11 mouse cellular contexts compared by ENCODE assay signal in genomic region chr6:131383713-131384330, GRCm38 (mm10). TPM values are rescaled to one million over a fixed set of nuclear protein-coding genes. Genes with fewer than 3 reads are reported as not detected.
DNase-seq lines count a peak whose midpoint lies in the region; ATAC-seq and TF ChIP-seq lines count a peak whose summit lies in the region.
"Had no signal": no experiment of that assay in that cellular context is flagged by ENCODE, and none has a peak within 500 bp of the region (broad histone marks: within the 10 kb centered on the region; RNA-seq: fewer than 3 reads in every experiment).

No protein-coding gene starts in this region.

- H3K27me3 ChIP-seq in limb, embryonic 14.5 days (ENCODE audit: control insufficient read depth, insufficient read depth, low read length) = no peaks in the 10 kb centered on the region

- no peaks in the 10 kb centered on the region for H3K9me3 ChIP-seq in limb, embryonic 14.5 days (ENCODE audit: control insufficient read depth, low read length)

- TF ChIP-seq POLR2A in limb, embryonic 14.5 days (IDR thresholded peaks at IDR 0.05; ENCODE audit: borderline replicate concordance, extremely low read depth, insufficient read depth, insufficient read length) = no peak

- H3K4me2 ChIP-seq in limb, embryonic 14.5 days (replicated peaks; ENCODE audit: low read depth, low read length, severe bottlenecking) = no peak overlapping the region

- peak; percentile 14; the same call in 1 of the 2 replicates for ATAC-seq in limb, embryonic 14.5 days (ENCODE audit: low FRiP score, low read depth)

- no peak overlapping the region for H3K27ac ChIP-seq in limb, embryonic 14.5 days (replicated peaks; ENCODE audit: low read depth, low read length)

- H3K4me1 ChIP-seq in limb, embryonic 14.5 days (ENCODE audit: control insufficient read depth, insufficient read depth, low read length) = peaks cover 20% of the 10 kb centered on the region

- WGBS in limb, embryonic 14.5 days = 37% methylated on average over 6 of the region's 6 CpGs

- intact Hi-C loops in heart, postnatal 14 days (cut with DNase I) = no loop called here

- no peak overlapping the region for H3K4me3 ChIP-seq in limb, embryonic 14.5 days (replicated peaks; ENCODE audit: low read length)

- peak; percentile 76 for DNase-seq in heart, adult 11 months
- DNase-seq in heart, postnatal 14 days = no peak
- DNase-seq in lung, postnatal 36 days = peak; percentile 22
- no peak for DNase-seq in lung, postnatal 4 days
- no peak for DNase-seq in limb, embryonic 14.5 days (ENCODE audit: low spot score)
- no peak for DNase-seq in spleen, postnatal 14 days (ENCODE audit: low spot score in 2 of 2)
- no peak for DNase-seq in embryo, embryonic 10 days (ENCODE audit: low spot score)
- DNase-seq in cerebellum, postnatal 25 days = no peak
- DNase-seq: kidney, adult 9 months; right cerebral cortex, postnatal 14 days; thymus, adult 18-20 months had no signal

- peaks cover 17% of the 10 kb centered on the region for H3K36me3 ChIP-seq in limb, embryonic 14.5 days (ENCODE audit: control insufficient read depth, insufficient read depth, low read length)

- H3K9ac ChIP-seq in limb, embryonic 14.5 days (ENCODE audit: low read depth, low read length, severe bottlenecking) = no peak overlapping the region

RNA-seq across cellular contexts. Expression of gene Ybx3, which starts 4.5 kb away (rescaled TPM):
- 100 to 1,000 TPM; 210 to 214 TPM for total RNA-seq in heart, postnatal 14 days (2021)
- 153 and 219 TPM in 2 replicates for polyA plus RNA-seq in limb, embryonic 14.5 days (2012; rRNA removed)
- 77.9 and 88.7 TPM in 2 replicates for polyA plus RNA-seq in limb, embryonic 14.5 days (2014; fragmentation: Nextera tagmentation; extraction: Ambion mirVana)

RNA-seq across cellular contexts. Expression of gene Styk1, which starts 30.4 kb away (rescaled TPM):
- total RNA-seq in heart, postnatal 14 days (2021) = under 1 TPM; 0.17 to 0.32 TPM
- polyA plus RNA-seq in limb, embryonic 14.5 days (2012; rRNA removed) = 1.1 and 1.3 TPM in 2 replicates
- polyA plus RNA-seq in limb, embryonic 14.5 days (2014; fragmentation: Nextera tagmentation; extraction: Ambion mirVana) = 1.1 and 1.5 TPM in 2 replicates

Comparison
In these comparisons a context has a peak if more than half of its experiments do, and no peak if none do; other contexts are left out.
1. DNase-seq: peak in heart, adult 11 months (single experiment) and lung, postnatal 36 days (single experiment); none in heart, postnatal 14 days (0 of 2), lung, postnatal 4 days (0 of 2), limb, embryonic 14.5 days (single experiment), spleen, postnatal 14 days (0 of 2), embryo, embryonic 10 days (single experiment) and cerebellum, postnatal 25 days (0 of 2).